19 mouse cellular contexts compared by ENCODE assay signal in the genomic region with DNA sequence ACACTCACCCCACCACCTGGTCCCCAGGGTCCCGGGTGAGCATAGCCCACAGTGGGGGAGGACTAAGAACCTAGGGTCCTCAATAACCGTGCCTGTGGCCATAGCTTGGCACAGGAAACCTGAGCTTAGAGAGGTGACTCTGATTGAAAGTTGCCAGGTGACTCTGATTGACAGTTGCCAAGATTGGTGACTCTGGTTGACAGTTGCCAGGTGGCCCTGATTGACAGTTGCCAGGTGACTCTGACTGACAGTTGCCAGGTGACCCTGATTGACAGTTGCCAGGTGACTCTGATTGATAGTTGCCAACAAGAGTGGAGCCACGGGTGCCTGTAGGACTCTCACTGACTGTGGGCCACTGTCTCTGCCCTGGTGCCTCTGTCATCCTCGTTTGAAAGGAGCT.
DNase-seq lines count a peak whose midpoint lies in the region; ATAC-seq lines count a peak whose summit lies in the region.
"Had no signal": no experiment of that assay in that cellular context is flagged by ENCODE, and none has a peak within 500 bp of the region (broad histone marks: within the 10 kb centered on the region; RNA-seq: fewer than 3 reads in every experiment).

No protein-coding gene starts in this region.

- H3K27me3 ChIP-seq in limb, embryonic 11.5 days (ENCODE audit: control insufficient read depth, insufficient read depth, low read length), result no peaks in the 10 kb centered on the region
- no peaks in the 10 kb centered on the region; the same call in 1 of the 2 replicates for H3K27me3 ChIP-seq in limb, embryonic 10.5 days (ENCODE audit: low read depth, poor library complexity, severe bottlenecking)
- H3K27me3 ChIP-seq in limb, embryonic 15.5 days, result peaks cover 8% of the 10 kb centered on the region
- H3K27me3 ChIP-seq: forebrain, embryonic 13.5 days; hindbrain, embryonic 13.5 days had no signal

- DNase-seq in gastrocnemius, adult 18-20 months (ENCODE audit: low spot score), result peak; percentile 63
- DNase-seq in gastrocnemius, postnatal 4 days (ENCODE audit: low spot score in 2 of 2), result no peak
- no peak for DNase-seq in limb, embryonic 11.5 days (ENCODE audit: low spot score)
- no peak for DNase-seq in limb, embryonic 10.5 days (ENCODE audit: low spot score)
- peak; percentile 70 for DNase-seq in skeletal muscle tissue, adult 2 months (ENCODE audit: low read depth, low spot score)
- no peak for DNase-seq in adrenal gland, adult 2 months
- DNase-seq: adrenal gland, postnatal 14 days; cerebellum, adult 11-12 months; cerebellum, adult 9-10 months; cerebellum, postnatal 25 days; forebrain, postnatal 0 days; heart, adult 2 months; heart, postnatal 14 days had no signal

- H3K9me3 ChIP-seq in limb, embryonic 11.5 days (ENCODE audit: control insufficient read depth, low read length), result no peaks in the 10 kb centered on the region
- H3K9me3 ChIP-seq in limb, embryonic 10.5 days (replicated peaks), result no peaks in the 10 kb centered on the region
- H3K9me3 ChIP-seq in limb, embryonic 15.5 days, result no peaks in the 10 kb centered on the region
- H3K9me3 ChIP-seq: forebrain, embryonic 13.5 days; heart, embryonic 15.5 days; hindbrain, embryonic 13.5 days had no signal

- H3K9ac ChIP-seq in limb, embryonic 11.5 days (ENCODE audit: low read length), result no peak overlapping the region
- no peak overlapping the region for H3K9ac ChIP-seq in limb, embryonic 15.5 days
- H3K9ac ChIP-seq: forebrain, embryonic 13.5 days; forebrain, postnatal 0 days; heart, embryonic 15.5 days; hindbrain, embryonic 13.5 days had no signal

- no peaks in the 10 kb centered on the region for H3K36me3 ChIP-seq in limb, embryonic 11.5 days (ENCODE audit: control insufficient read depth, insufficient read depth, low read length)
- H3K36me3 ChIP-seq in limb, embryonic 10.5 days, result no peaks in the 10 kb centered on the region
- no peaks in the 10 kb centered on the region for H3K36me3 ChIP-seq in limb, embryonic 15.5 days
- H3K36me3 ChIP-seq: heart, embryonic 15.5 days; hindbrain, embryonic 13.5 days had no signal

- H3K27ac ChIP-seq in limb, embryonic 11.5 days (replicated peaks; ENCODE audit: low read depth, low read length), result no peak overlapping the region
- H3K27ac ChIP-seq in limb, embryonic 10.5 days, result no peak overlapping the region
- no peak overlapping the region for H3K27ac ChIP-seq in limb, embryonic 15.5 days
- H3K27ac ChIP-seq: forebrain, embryonic 13.5 days; heart, adult 2 months; heart, embryonic 15.5 days; hindbrain, embryonic 13.5 days; hindbrain, postnatal 0 days had no signal

- H3K4me1 ChIP-seq in limb, embryonic 11.5 days (ENCODE audit: control insufficient read depth, insufficient read depth, low read length), result peaks cover 2% of the 10 kb centered on the region; the same call in 1 of the 2 replicates
- peaks cover 28% of the 10 kb centered on the region for H3K4me1 ChIP-seq in limb, embryonic 10.5 days
- H3K4me1 ChIP-seq in limb, embryonic 15.5 days, result no peaks in the 10 kb centered on the region
- H3K4me1 ChIP-seq: heart, embryonic 15.5 days had no signal

- WGBS in limb, embryonic 11.5 days, result 69% methylated on average over 4 of the region's 4 CpGs
- WGBS in limb, embryonic 10.5 days, result 82% methylated on average over 4 of the region's 4 CpGs
- WGBS in limb, embryonic 15.5 days, result 58% methylated on average over 4 of the region's 4 CpGs

- H3K4me2 ChIP-seq in limb, embryonic 11.5 days (ENCODE audit: low read depth, severe bottlenecking), result no peak overlapping the region
- H3K4me2 ChIP-seq in limb, embryonic 15.5 days, result no peak overlapping the region
- H3K4me2 ChIP-seq: forebrain, embryonic 13.5 days; heart, embryonic 11.5 days; heart, embryonic 15.5 days; hindbrain, embryonic 13.5 days had no signal

- 0 out of 2 replicates have a peak, but pooled peaks have one; percentile 11 for ATAC-seq in limb, embryonic 11.5 days (ENCODE audit: insufficient number of reproducible peaks, low FRiP score, low TSS enrichment, low read depth)
- 0 out of 2 replicates have a peak, but pooled peaks have one; percentile 36 for ATAC-seq in limb, embryonic 15.5 days (ENCODE audit: insufficient number of reproducible peaks, low FRiP score, low TSS enrichment, low read depth)
- ATAC-seq: forebrain, embryonic 13.5 days; forebrain, postnatal 0 days; hindbrain, postnatal 0 days had no signal

- H3K4me3 ChIP-seq in limb, embryonic 11.5 days (ENCODE audit: low read depth, low read length), result no peak overlapping the region
- no peak overlapping the region for H3K4me3 ChIP-seq in limb, embryonic 10.5 days
- H3K4me3 ChIP-seq in limb, embryonic 15.5 days, result no peak overlapping the region
- H3K4me3 ChIP-seq: forebrain, embryonic 13.5 days; heart, adult 2 months; heart, embryonic 15.5 days; hindbrain, embryonic 13.5 days had no signal

Comparison
In these comparisons a context has a peak if more than half of its experiments do, and no peak if none do; other contexts are left out.
1. DNase-seq: peak in gastrocnemius, adult 18-20 months (single experiment) and skeletal muscle tissue, adult 2 months (single experiment); none in gastrocnemius, postnatal 4 days (0 of 2), limb, embryonic 11.5 days (single experiment), limb, embryonic 10.5 days (single experiment) and adrenal gland, adult 2 months (single experiment).